Mouse (Mus musculus) olfactory bulb, adult 2 months (tissue): ENCODE data around the gene Gimap8.

Experiments
- CTCF ChIP-seq: fragments of 200-500 bp; IDR thresholded peaks from 2 replicates; pipeline ENCODE4 v1.5.1; 2012; ENCODE audit warnings: low read depth, mild to moderate bottlenecking, low read length, moderate library complexity; ENCODE audit not compliant: insufficient read depth
- POLR2A ChIP-seq: fragments of 200-500 bp; IDR thresholded peaks from 2 replicates; pipeline ENCODE4 v1.6.1; 2012; ENCODE audit warnings: mild to moderate bottlenecking, low read depth, low read length, moderate library complexity; ENCODE audit not compliant: insufficient read depth

GRCm38 (mm10) chr6:48675931-48676859 lies 29.2 kb downstream of the Gimap8 start, which contains the start of gene Gimap9:
- TF ChIP-seq POLR2A (no peak), CTCF (no peak)
